Mouse (Mus musculus): Measurements from ENCODE around the gene D11Wsu47e.

GRCm38 (mm10) chr11:113674595-113674994 lies 9.6 kb upstream of the D11Wsu47e start:
- TF ChIP-seq POLR2A (IDR thresholded peaks at IDR 0.05; ENCODE audit: borderline replicate concordance, low read depth, low read length) = no peak
- no peak for TF ChIP-seq CTCF (IDR thresholded peaks at IDR 0.05; ENCODE audit: low read depth, low read length)
